Mouse (Mus musculus) heart, adult 11 months (tissue): ENCODE results near the gene Lefty1.
"Not testable (repeated sequence)": the region's sequence is repeated elsewhere in the genome, so short reads cannot be mapped to it uniquely, and the experiment has no call there.

Experiments
- DNase-seq: peaks from one replicate; pipeline ENCODE4 v3.0.0; 2022

Gene Lefty1

DNA sequence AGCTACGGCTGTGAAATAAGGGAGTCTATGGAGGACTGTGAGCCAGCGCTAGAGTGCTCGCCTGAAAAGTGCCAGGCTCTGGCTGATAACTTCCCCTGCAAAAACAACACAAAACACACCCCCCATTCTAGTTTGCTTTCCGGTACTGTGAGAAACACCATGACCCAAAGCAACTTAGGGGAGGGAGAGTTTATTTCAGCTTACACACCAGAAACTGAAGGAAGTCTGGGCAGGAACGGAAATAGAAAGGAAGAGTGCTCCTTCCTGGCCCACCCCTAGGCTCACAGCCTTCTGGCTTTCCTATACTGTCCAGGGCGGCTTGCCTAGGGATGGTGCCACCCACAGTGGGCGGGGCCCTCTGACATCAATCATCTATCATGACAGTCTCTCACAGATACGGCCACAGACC is 22.2 kb downstream of the Lefty1 start:
- DNase-seq = peak; percentile 98

DNA sequence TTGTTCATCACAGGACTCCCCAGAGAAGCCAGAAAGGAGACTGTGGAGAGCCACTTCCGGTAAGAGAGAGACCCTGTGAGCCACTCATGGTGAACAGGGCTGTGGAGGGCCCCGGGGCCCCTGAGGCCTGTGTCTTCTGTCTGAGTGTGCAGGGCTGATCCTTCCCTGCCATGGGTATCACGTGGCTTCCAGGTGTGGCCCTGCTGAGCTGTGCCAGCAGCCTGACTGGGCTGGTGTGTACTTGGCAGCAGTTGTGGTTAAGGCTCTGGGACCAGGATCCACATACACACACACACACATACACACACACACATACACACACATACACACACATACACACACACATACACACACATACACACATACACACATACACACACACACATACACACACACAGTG is 23.2 kb downstream of the Lefty1 start:
- no peak for DNase-seq

DNA sequence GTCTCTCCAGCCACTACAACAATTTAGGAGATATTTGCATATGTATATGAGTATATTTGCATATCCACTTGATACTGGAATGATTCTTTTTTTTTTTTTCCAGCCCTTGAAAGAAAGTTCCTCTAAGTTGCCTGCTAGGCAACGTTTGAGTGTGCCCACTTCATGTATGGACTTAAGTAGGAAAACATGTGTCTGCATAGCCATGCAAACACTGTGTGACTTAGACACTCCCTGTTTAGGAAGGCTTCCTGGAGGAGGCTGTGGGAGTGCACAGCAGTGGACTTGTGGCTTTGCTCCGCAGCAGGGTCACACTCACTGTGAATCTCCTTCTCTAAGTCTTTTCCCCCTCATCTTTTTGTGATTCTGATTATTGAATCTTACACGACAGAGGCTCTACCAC is 24.0 kb downstream of the Lefty1 start:
- no peak for DNase-seq

DNA sequence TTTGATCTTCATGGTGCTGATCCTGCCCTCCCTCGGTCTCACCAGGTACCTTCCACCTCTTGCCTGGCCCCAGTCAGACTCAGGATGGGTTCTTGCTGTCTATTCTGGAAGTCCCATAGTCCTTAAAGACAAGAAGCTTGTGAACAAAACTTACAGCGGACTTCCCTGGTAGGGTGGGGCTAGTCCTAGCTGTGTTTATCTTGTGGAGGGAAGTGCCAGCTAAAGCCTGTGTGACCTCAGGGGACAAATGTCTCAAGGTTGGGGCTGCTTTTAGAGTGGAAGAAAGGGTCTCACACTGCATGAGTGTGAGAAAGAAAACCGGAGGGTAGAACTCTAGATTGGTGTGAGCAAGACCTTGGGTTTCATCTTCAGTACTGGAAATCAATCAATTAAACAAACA is 31.0 kb downstream of the Lefty1 start:
- DNase-seq = no peak

DNA sequence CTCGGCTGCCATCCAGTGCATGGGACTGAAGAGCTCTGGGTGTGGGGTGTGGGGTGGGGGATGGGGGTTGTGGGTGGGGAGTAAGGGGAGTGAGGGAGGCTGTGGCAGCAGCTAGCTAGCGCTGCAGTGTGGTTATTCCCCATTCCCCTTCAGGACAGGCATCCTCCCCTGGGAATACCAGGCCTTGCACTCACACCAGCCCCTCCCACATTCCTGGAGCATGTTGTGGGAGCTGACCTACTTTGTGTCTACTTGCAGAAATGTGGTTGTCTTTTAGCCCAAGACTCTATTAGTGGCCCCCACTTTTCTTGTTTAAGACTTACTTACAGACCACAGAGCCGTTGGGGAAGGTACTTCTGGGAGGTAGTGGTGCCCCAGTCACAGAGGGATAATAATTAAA is 31.7 kb downstream of the Lefty1 start:
- peak; percentile 98 for DNase-seq

DNA sequence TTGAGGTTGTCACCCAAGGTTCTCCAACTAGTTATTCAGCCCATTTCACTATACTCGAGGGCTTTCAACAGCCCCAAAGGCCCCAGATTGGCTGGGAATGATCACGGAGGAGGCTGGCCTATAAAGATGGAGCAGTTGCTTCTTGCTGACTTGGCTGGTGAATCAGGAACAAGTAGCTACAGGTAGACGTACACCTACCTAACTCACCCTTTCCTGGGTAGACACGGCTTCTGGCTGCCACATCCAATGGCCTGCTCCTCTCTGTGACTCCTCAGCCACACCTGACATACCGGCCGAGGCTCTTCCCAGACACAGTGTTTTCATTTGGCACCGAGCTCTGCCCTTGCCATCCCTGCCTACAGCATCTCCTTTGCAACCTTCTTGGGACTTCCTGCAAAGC is 32.4 kb downstream of the Lefty1 start:
- DNase-seq = no peak

DNA sequence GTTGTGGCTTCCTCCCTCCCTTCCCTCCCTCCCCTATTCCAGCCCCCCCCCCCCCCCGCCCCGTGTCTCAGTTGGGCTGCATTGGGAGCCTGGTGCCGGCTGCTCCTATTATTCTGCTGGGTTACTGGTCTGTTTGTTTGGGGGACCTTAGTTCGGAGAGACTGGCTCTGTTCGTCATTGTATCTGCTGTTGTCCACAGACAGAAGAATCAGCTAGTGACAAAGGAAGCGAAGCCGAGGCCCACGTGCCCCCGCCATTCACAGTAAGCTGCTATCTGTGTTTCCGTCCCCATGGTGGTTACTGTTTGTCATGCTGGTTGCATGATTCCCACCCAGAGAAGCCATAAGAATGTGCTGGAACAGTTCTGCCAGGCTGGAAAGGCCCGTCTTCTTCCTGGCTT is 38.1 kb downstream of the Lefty1 start:
- DNase-seq = no peak

DNA sequence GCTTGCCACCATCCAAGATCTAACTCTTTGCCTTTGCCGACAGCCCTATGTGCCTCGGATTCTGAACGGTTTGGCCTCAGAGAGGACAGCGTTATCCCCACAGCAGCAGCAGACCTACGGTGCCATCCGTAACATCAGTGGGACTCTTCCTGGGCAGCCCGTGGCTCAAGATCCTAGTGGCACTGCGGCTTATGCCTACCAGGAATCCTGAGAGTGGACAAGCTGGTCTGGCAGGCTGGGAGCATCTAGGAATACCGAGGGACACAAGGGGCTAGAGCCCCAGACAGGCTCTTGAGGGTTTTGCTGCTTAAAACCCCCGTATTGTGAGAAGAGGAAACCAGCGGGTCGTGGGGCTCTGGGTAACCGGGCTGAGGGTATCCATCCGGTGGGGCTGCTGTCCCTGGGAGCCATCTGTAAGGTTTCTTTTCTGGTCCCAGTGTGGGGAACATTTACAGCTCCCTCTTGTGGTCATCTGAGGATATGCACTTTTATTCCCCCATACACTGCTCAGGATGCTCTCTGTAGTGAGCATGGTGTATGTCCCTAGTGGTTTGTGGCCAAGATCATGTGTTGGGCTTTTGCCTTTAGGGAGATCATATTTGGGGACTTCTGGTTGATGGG is 39.4 kb downstream of the Lefty1 start:
- DNase-seq = peak; percentile 94

DNA sequence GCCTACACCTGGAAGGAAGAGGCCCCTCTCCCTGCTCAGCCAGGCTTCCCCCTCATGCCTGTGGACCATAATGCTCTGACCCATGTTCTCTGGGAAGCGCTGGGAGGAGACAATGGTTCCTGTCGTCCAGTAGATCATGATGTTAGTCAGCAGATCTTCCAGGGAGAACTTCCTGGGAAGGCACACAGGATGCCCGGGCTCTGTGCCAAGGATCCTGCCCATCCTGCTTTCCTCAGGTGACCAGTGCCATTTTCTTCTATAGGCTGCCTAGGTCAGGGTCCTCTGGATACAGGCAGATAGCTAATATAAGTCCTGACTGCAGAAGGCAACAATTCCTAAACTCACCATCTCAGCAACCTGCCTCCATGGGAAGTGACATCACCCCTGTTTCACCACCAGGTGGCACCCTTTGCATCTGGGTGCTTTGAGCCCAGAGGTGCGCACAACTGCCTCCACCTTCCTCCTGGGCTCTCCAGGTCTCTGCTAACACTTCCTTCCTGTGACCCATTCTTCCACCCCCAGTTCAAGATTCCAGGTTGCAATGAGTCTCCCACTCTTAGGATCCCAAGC is 41.4 kb downstream of the Lefty1 start:
- DNase-seq = no peak

DNA sequence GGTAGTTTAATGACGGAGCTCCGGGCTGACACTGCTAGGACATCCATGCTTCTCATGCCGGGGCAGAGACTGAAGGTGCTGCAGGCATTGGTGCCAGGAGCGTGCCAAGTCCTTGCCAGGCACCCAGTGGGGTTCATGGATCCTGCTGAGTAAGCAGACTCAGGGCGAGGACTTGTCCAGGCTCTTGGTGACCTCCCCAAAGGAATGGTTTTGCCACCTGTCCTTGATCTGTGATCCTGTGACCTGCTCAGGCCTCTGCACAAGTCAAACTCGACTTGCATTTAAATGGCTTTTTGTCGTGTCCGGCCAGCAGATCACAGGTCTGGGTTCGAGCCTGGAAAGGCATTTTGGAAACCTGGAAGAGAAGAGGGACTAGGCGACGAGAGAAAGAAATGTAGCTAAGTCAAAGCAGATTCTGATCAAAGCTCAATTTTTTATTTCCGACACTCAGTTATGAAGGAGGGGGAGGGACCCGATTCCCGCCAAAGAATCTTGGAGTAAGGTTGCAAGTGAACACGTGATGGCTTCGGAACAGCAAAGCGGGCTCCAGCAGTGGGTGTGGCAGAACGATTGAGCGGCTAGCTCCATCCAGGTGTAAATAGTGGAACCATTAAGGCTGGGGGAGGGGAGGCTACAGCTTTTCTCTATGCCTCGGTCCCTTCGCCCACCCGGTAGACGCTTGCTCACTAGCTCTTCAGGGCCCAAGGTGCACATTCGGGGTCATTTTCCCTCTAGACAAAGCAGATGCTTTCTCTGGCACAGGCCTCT is 44.8 kb downstream of the Lefty1 start:
- DNase-seq = no peak

DNA sequence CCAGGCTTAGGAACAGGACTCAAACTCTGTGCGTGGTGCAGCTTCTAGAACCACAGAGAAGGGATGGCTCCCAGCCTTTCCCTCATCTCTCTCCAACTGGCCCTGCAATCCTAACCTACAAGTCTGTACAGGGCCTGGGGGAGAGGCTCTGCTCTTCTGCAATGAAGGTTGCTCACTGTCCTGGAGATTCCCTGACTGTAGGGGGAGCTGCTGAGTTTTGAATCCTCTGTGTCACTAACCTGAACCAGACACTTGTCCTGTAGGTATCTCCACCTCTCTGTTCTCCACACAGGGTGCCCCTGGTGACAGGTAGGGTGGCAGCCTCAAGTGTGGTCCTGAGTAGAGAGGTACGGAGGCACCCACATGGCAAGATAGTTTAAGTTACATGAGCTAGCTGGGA is 45.6 kb downstream of the Lefty1 start:
- DNase-seq = no peak

DNA sequence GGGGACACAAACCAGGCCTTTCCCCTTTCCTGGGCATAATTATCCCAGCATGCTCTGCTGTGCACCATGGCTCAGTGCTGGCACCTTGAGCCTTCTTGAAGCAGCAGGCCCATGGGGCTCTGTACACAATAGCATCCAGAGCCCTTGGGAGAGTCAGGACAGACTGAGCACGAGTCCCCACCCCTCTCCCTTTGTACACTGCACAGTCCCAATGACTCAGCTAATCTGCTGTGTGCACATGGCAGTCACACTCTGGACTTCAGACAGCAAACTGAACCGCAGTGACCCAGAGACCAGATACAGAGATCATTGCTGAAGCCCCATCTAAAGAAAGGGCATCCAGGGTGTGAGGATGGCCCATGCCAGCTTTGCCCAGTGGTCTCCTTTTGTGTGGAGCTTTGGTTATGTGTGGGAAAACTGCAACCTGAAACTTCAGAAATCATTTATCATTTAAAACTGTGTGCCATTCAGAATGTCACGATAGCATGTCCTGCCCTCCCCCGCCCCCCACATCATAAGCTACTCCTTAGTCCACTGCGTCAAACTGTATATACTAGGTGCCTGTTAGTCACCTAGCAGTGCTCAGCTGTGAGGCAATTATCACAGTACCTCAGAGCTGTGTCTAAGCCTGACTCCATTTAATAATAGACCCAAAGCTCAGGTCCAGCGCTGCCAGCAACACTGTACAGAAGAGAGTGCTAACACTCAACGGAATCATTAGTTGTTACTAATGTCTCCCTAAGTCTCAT is 46.6 kb downstream of the Lefty1 start:
- DNase-seq = not testable (repeated sequence)

DNA sequence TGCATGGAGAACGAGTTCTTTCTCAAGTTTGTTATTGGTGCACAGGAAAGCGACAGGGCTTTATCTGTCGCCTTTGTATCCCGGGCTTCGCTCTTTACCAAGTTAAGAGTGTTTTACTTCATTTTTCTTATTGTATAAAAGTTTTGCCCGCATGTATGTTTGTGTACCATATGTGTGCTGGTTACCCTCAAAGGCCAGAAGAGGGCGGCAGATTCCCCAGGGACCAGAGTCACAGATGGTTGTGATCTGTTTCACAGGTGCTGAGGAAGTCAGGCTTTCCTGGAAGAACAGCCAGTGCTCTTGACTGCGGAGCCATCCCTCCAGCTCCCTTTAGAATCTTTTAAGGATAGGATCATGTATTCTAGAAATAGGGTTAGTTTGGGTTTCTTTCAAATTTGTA is 51.9 kb downstream of the Lefty1 start:
- DNase-seq = peak; percentile 78

DNA sequence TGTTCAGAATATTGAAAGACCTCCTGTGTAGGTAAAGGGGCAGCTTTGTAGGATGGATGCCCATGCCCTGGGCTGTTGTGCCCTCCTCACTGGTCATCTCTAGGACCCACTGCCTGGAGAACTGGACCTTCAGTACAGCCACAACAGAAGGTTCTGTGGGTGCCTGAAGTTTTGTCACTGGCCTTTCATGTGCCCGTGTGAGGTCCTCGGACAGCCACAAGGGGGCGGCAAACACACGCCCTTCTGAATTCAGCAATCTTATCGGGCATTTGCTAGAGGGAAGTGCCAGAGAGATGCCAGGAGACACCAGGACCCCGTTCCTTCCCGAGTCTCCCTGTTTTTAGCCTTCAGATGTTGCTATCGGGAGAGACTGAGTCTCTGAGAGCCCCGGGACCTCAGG is 52.9 kb downstream of the Lefty1 start:
- peak; percentile 90 for DNase-seq
